Mouse (Mus musculus): Measurements from ENCODE around the gene Scamp5. TPM values are rescaled to one million over a fixed set of nuclear protein-coding genes. Genes with fewer than 3 reads are reported as not detected.

The Scamp5 gene
- polyA plus RNA-seq, 2 experiments: 10.0 to 33.8 TPM

DNA sequence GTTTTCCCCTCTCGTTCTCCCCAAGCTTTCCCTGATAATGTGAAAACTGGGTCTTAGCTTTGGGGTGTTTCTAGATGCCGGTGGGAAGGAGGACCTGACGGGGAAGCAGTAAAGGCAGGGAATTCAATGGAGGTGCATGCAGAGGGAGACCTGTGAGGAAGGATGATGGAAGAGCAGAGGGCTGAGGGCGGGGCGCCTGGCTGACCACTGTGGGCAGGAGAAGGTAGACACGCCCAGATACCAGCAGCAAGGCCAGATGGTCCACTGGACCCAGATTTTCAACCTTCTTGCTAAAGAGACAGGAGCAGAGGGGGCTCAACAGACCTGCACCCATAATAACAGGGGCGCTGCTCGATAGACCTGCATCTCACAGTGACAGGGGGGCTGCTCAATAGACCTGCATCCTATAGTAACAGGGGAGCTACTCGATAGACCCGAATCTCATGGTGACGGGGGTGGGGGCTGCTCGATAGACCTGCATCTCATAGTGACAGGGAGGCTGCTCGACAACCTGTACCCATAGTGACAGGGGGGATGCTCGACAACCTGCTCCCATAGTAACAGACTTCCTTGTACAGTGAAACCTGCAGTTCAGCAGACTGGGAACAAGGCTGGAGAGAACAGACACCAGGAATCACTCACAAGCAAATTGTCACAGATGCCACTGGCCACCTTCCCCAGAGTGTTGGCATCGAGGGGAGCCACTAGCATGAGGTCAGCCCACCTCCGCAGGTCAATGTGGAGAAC, 48.2 kb downstream of the Scamp5 start:
- no peak overlapping the region for H3K9ac ChIP-seq (ENCODE audit: low read depth, low read length, severe bottlenecking)
- H3K9me3 ChIP-seq (ENCODE audit: control insufficient read depth, low read length): no peaks in the 10 kb centered on the region
- 80% methylated on average over 16 of the region's 16 CpGs for WGBS
- peak overlapping the region; percentile 27; the same call in 1 of the 2 replicates for H3K4me2 ChIP-seq (replicated peaks; ENCODE audit: low read depth, low read length, severe bottlenecking)
- peaks cover 23% of the 10 kb centered on the region for H3K4me1 ChIP-seq (ENCODE audit: control insufficient read depth, insufficient read depth, low read length)
- no peaks in the 10 kb centered on the region for H3K27me3 ChIP-seq (ENCODE audit: control insufficient read depth, insufficient read depth, low read length)
- no peak for TF ChIP-seq POLR2A (IDR thresholded peaks at IDR 0.05; ENCODE audit: borderline replicate concordance, extremely low read depth, insufficient read depth, insufficient read length)
- H3K27ac ChIP-seq (replicated peaks; ENCODE audit: low read depth, low read length): peak overlapping the region; percentile 85
- H3K4me3 ChIP-seq (replicated peaks; ENCODE audit: low read length): no peak overlapping the region
- ATAC-seq (ENCODE audit: low FRiP score, low read depth): no peak
- H3K36me3 ChIP-seq (ENCODE audit: control insufficient read depth, insufficient read depth, low read length): peaks cover 7% of the 10 kb centered on the region
- DNase-seq (ENCODE audit: low spot score): no peak

GRCm38 (mm10) chr9:57417341-57417740, 50.5 kb downstream of the Scamp5 start:
- peaks cover 23% of the 10 kb centered on the region for H3K4me1 ChIP-seq (ENCODE audit: control insufficient read depth, insufficient read depth, low read length)
- DNase-seq (ENCODE audit: low spot score) (no peak), ATAC-seq (ENCODE audit: low FRiP score, low read depth) (no peak)
- no peak overlapping the region for H3K9ac ChIP-seq (ENCODE audit: low read depth, low read length, severe bottlenecking)
- 87% methylated on average over 8 of the region's 8 CpGs for WGBS
- H3K27ac ChIP-seq (replicated peaks; ENCODE audit: low read depth, low read length): no peak overlapping the region
- no peak overlapping the region for H3K4me2 ChIP-seq (replicated peaks; ENCODE audit: low read depth, low read length, severe bottlenecking)
- no peak for TF ChIP-seq POLR2A (IDR thresholded peaks at IDR 0.05; ENCODE audit: borderline replicate concordance, extremely low read depth, insufficient read depth, insufficient read length)
- no peak overlapping the region for H3K4me3 ChIP-seq (replicated peaks; ENCODE audit: low read length)
- H3K9me3 ChIP-seq (ENCODE audit: control insufficient read depth, low read length): no peaks in the 10 kb centered on the region
- no peaks in the 10 kb centered on the region for H3K27me3 ChIP-seq (ENCODE audit: control insufficient read depth, insufficient read depth, low read length)
- H3K36me3 ChIP-seq (ENCODE audit: control insufficient read depth, insufficient read depth, low read length): peaks cover 11% of the 10 kb centered on the region

DNA sequence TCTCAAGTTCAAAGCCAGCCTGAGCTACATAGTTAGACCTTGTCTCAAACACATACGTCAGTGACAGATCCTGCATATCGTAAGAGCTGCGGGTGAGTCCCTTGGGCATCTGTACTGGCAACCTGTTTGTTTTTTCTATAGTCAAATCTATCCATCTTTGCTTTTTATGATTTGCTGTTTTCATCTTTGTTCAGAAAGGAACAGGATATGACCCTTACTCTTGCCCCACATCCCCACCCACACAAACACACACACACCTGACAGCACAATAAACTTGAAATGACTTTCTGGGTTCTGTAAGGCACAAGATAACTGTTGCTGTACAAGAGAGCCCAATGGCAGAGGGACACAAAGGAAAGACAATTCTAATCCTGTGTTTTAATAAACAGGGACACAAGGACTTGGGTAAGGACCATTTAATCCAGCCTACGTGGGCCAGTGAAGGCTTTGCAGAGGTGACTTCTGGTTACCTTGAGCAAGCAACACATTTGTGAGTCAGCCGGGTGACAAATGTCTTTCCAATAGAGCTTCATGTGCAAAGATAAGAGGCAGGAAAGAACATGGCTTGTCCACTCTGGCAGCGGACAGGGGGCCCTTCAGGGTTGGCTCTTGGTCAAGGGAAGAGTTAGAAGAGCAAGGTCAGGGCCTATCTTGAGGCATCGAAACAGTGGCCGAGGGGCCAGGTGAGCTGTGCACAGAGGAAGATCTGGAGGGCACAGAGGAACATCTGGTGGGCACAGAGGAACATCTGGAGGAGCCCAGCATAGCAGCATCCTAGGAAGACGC, 60.5 kb downstream of the Scamp5 start:
- Histone ChIP-seq H3K27me3 (ENCODE audit: control insufficient read depth, insufficient read depth, low read length) (no peaks in the 10 kb centered on the region), H3K27ac (replicated peaks; ENCODE audit: low read depth, low read length) (no peak overlapping the region), H3K9ac (ENCODE audit: low read depth, low read length, severe bottlenecking) (no peak overlapping the region), H3K4me1 (ENCODE audit: control insufficient read depth, insufficient read depth, low read length) (no peaks in the 10 kb centered on the region), H3K36me3 (ENCODE audit: control insufficient read depth, insufficient read depth, low read length) (no peaks in the 10 kb centered on the region), H3K9me3 (ENCODE audit: control insufficient read depth, low read length) (no peaks in the 10 kb centered on the region), H3K4me3 (replicated peaks; ENCODE audit: low read length) (no peak overlapping the region), H3K4me2 (replicated peaks; ENCODE audit: low read depth, low read length, severe bottlenecking) (no peak overlapping the region)
- DNase-seq (ENCODE audit: low spot score): no peak
- ATAC-seq (ENCODE audit: low FRiP score, low read depth): no peak
- TF ChIP-seq POLR2A (IDR thresholded peaks at IDR 0.05; ENCODE audit: borderline replicate concordance, extremely low read depth, insufficient read depth, insufficient read length): no peak
- WGBS: 90% methylated on average over 9 of the region's 9 CpGs

GRCm38 (mm10) chr9:57406395-57406794, 61.5 kb downstream of the Scamp5 start:
- H3K4me3 ChIP-seq (replicated peaks; ENCODE audit: low read length): no peak overlapping the region
- no peaks in the 10 kb centered on the region for H3K4me1 ChIP-seq (ENCODE audit: control insufficient read depth, insufficient read depth, low read length)
- H3K4me2 ChIP-seq (replicated peaks; ENCODE audit: low read depth, low read length, severe bottlenecking): no peak overlapping the region
- 84% methylated on average over 5 of the region's 5 CpGs for WGBS
- no peaks in the 10 kb centered on the region for H3K27me3 ChIP-seq (ENCODE audit: control insufficient read depth, insufficient read depth, low read length)
- no peak for TF ChIP-seq POLR2A (IDR thresholded peaks at IDR 0.05; ENCODE audit: borderline replicate concordance, extremely low read depth, insufficient read depth, insufficient read length)
- no peaks in the 10 kb centered on the region for H3K36me3 ChIP-seq (ENCODE audit: control insufficient read depth, insufficient read depth, low read length)
- DNase-seq (ENCODE audit: low spot score) (no peak), ATAC-seq (ENCODE audit: low FRiP score, low read depth) (no peak)
- H3K9me3 ChIP-seq (ENCODE audit: control insufficient read depth, low read length): no peaks in the 10 kb centered on the region
- H3K9ac ChIP-seq (ENCODE audit: low read depth, low read length, severe bottlenecking): no peak overlapping the region
- no peak overlapping the region for H3K27ac ChIP-seq (replicated peaks; ENCODE audit: low read depth, low read length)

GRCm38 (mm10) chr9:57404036-57404435, 63.8 kb downstream of the Scamp5 start:
- H3K27me3 ChIP-seq (ENCODE audit: control insufficient read depth, insufficient read depth, low read length): no peaks in the 10 kb centered on the region
- H3K9ac ChIP-seq (ENCODE audit: low read depth, low read length, severe bottlenecking): no peak overlapping the region
- H3K4me2 ChIP-seq (replicated peaks; ENCODE audit: low read depth, low read length, severe bottlenecking): no peak overlapping the region
- no peak overlapping the region for H3K27ac ChIP-seq (replicated peaks; ENCODE audit: low read depth, low read length)
- ATAC-seq (ENCODE audit: low FRiP score, low read depth) (no peak), DNase-seq (ENCODE audit: low spot score) (no peak)
- H3K4me1 ChIP-seq (ENCODE audit: control insufficient read depth, insufficient read depth, low read length): no peaks in the 10 kb centered on the region
- WGBS: 82% methylated on average over 5 of the region's 5 CpGs
- H3K9me3 ChIP-seq (ENCODE audit: control insufficient read depth, low read length): 0 out of 2 replicates have a peak, but pooled peaks cover 7% of the 10 kb centered on the region
- TF ChIP-seq POLR2A (IDR thresholded peaks at IDR 0.05; ENCODE audit: borderline replicate concordance, extremely low read depth, insufficient read depth, insufficient read length): no peak
- no peaks in the 10 kb centered on the region for H3K36me3 ChIP-seq (ENCODE audit: control insufficient read depth, insufficient read depth, low read length)
- no peak overlapping the region for H3K4me3 ChIP-seq (replicated peaks; ENCODE audit: low read length)

Measured in limb, embryonic 14.5 days (tissue).